Comparison of ENCODE assay signal across 9 mouse cellular contexts in genomic region chr4:32586596-32586995, GRCm38 (mm10). TPM values are rescaled to one million over a fixed set of nuclear protein-coding genes. Genes with fewer than 3 reads are reported as not detected.
A peak's percentile ranks its signal among the peaks of the same experiment; 100 is the strongest.
DNase-seq lines count a peak whose midpoint lies in the region; ATAC-seq and TF ChIP-seq lines count a peak whose summit lies in the region.
"Had no signal": no experiment of that assay in that cellular context is flagged by ENCODE, and none has a peak within 500 bp of the region (broad histone marks: within the 10 kb centered on the region; RNA-seq: fewer than 3 reads in every experiment).

No protein-coding gene starts in this region.

- TF ChIP-seq POLR2A in cerebellum, adult 2 months (IDR thresholded peaks at IDR 0.05; ENCODE audit: borderline replicate concordance, insufficient read depth, low read length) = no peak

- peak; percentile 76 for TF ChIP-seq CTCF in gastrocnemius, adult 2 months (IDR thresholded peaks at IDR 0.05)
- TF ChIP-seq CTCF in cerebellum, adult 2 months (IDR thresholded peaks at IDR 0.05; ENCODE audit: borderline replicate concordance, insufficient read depth, low read depth, low read length) = peak; percentile 80

- no peak overlapping the region for H3K27ac ChIP-seq in gastrocnemius, adult 2 months
- H3K27ac ChIP-seq in cerebellum, adult 2 months (ENCODE audit: insufficient read depth, low read length) = no peak overlapping the region

- WGBS in cerebellum, adult 2 months = 22% methylated on average over 9 of the region's 9 CpGs

- H3K4me3 ChIP-seq in gastrocnemius, adult 2 months = no peak overlapping the region
- no peak overlapping the region for H3K4me3 ChIP-seq in cerebellum, adult 2 months (replicated peaks; ENCODE audit: insufficient read depth, low read depth, low read length)

- peak; percentile 44 to 74; a peak in 3 of 4 replicates for ATAC-seq in hematopoietic stem cell, adult 5-6 weeks (replicated peaks in 1 of 2; ENCODE audit: insufficient read depth in 1 of 2, low FRiP score in 2 of 2, low TSS enrichment in 1 of 2, low read depth in 1 of 2, poor library complexity in 2 of 2, severe bottlenecking in 2 of 2)

- H3K27me3 ChIP-seq in cerebellum, adult 2 months (ENCODE audit: control insufficient read depth, insufficient read depth, low read length) = no peaks in the 10 kb centered on the region

- intact Hi-C loops in gastrocnemius, adult 2 months (cut with DNase I) = loop anchor here (2.0 kb wide), 1 partner anchor 532 kb away; no protein-coding TSS in a partner anchor

- DNase-seq in gastrocnemius, adult 2 months = peak; percentile 62
- DNase-seq in gastrocnemius, postnatal 25 days = no peak
- DNase-seq in right cerebral cortex, postnatal 14 days = peak; percentile 60
- DNase-seq in right cerebral cortex, adult 18-20 months = no peak
- DNase-seq in cerebellum, adult 2 months = peak; percentile 42 to 59
- peak; percentile 78 for DNase-seq in lung, postnatal 36 days
- DNase-seq in thymus, adult 18-20 months = peak; percentile 34 to 47

- no peaks in the 10 kb centered on the region for H3K4me1 ChIP-seq in cerebellum, adult 2 months (ENCODE audit: control insufficient read depth, insufficient read depth, low read length)

RNA-seq across cellular contexts. Expression of gene Gja10, which starts 16.0 kb away (rescaled TPM):
- total RNA-seq in gastrocnemius, adult 2 months (2021) = not detected
- total RNA-seq in gastrocnemius, postnatal 25 days (2021) = not detected
- not detected in 2 replicates for polyA plus RNA-seq in cerebellum, adult 2 months (2012; rRNA removed)
- total RNA-seq in hematopoietic stem cell, adult 5-6 weeks (2017) = not detected in 2 replicates
- total RNA-seq: layer of hippocampus, postnatal 36 days had no signal

RNA-seq across cellular contexts. Expression of gene Casp8ap2, which starts 28.7 kb away (rescaled TPM):
- 1 to 10 TPM; 4.3 to 5.0 TPM for total RNA-seq in gastrocnemius, adult 2 months (2021)
- 1 to 10 TPM; 3.8 to 5.1 TPM for total RNA-seq in gastrocnemius, postnatal 25 days (2021)
- 5.9 and 7.7 TPM in 2 replicates for polyA plus RNA-seq in cerebellum, adult 2 months (2012; rRNA removed)
- 62.2 and 66.9 TPM in 2 replicates for total RNA-seq in hematopoietic stem cell, adult 5-6 weeks (2017)

Comparison
In these comparisons a context has a peak if more than half of its experiments do, and no peak if none do; other contexts are left out.
1. DNase-seq: peak in gastrocnemius, adult 2 months (single experiment), right cerebral cortex, postnatal 14 days (single experiment), cerebellum, adult 2 months (2 of 2), lung, postnatal 36 days (single experiment) and thymus, adult 18-20 months (2 of 2); none in gastrocnemius, postnatal 25 days (single experiment) and right cerebral cortex, adult 18-20 months (single experiment).
2. RNA of gene Casp8ap2, which starts 28.7 kb away (total RNA-seq): 62.2 to 66.9 TPM in hematopoietic stem cell, adult 5-6 weeks; 3.8 to 5.1 TPM in gastrocnemius, postnatal 25 days and 4.3 to 5.0 TPM in gastrocnemius, adult 2 months; every median in the first group is over 10 times any median in the second.